Mouse (Mus musculus) right cerebral cortex, postnatal 36 days (tissue): ENCODE data around the gene Zfp526.

Experiments used
- DNase-seq, 2 experiments: peaks; one replicate each; pipeline ENCODE4 v3.0.0; 2022; ENCODE audit warnings: low spot score in 2 of 2, mixed read lengths in 1 of 2

The Zfp526 gene

GRCm38 (mm10) chr7:25209161-25209622 is 12.0 kb upstream of the Zfp526 start:
- DNase-seq = no peak

GRCm38 (mm10) chr7:25210482-25210881 is 10.7 kb upstream of the Zfp526 start:
- DNase-seq = no peak

- no peak for DNase-seq
These were observed 8.1 kb upstream of the Zfp526 start for GRCm38 (mm10) chr7:25213099-25213498.

GRCm38 (mm10) chr7:25214172-25214571 is 7.1 kb upstream of the Zfp526 start:
- DNase-seq = no peak

- no peak for DNase-seq
These were observed 3.4 kb upstream of the Zfp526 start for GRCm38 (mm10) chr7:25217653-25218395.

GRCm38 (mm10) chr7:25218705-25219415 is 2.4 kb upstream of the Zfp526 start:
- peak in 1 of 2 experiments; percentile 26 for DNase-seq

- DNase-seq = peak in 1 of 2 experiments; percentile 47
These were observed 1.8 kb upstream of the Zfp526 start for GRCm38 (mm10) chr7:25219416-25219750.

GRCm38 (mm10) chr7:25219756-25220456 is 1.3 kb upstream of the Zfp526 start:
- DNase-seq = peak; percentile 92 to 95

- DNase-seq = no peak
These were observed 646 bp upstream of the Zfp526 start, which contains the start of gene Dedd2 for GRCm38 (mm10) chr7:25220457-25221101. Dedd2 (minus strand) TSS chr7:25220615.

- no peak for DNase-seq
These were observed 1.2 kb downstream of the Zfp526 start for GRCm38 (mm10) chr7:25222275-25222967.

GRCm38 (mm10) chr7:25227523-25228300 is 6.5 kb downstream of the Zfp526 start:
- no peak for DNase-seq

- no peak for DNase-seq
These were observed 9.6 kb downstream of the Zfp526 start for GRCm38 (mm10) chr7:25230690-25231285.

GRCm38 (mm10) chr7:25232101-25232648 is 10.9 kb downstream of the Zfp526 start:
- DNase-seq = no peak

GRCm38 (mm10) chr7:25233061-25233460 is 11.8 kb downstream of the Zfp526 start:
- no peak for DNase-seq

- no peak for DNase-seq
These were observed 14.3 kb downstream of the Zfp526 start for GRCm38 (mm10) chr7:25235526-25235925.

- peak; percentile 98 for DNase-seq
These were observed 16.2 kb downstream of the Zfp526 start, which contains the start of gene Gsk3a for GRCm38 (mm10) chr7:25237249-25238014. Gsk3a (minus strand) TSS chr7:25237851.

- peak; percentile 95 to 96 for DNase-seq
These were observed 16.9 kb downstream of the Zfp526 start for GRCm38 (mm10) chr7:25238015-25238706.
